Mouse (Mus musculus): ENCODE measurements at regions not wholly inside any gene's neighbourhood (a gene's known extent, or its start where the extent isn't known, plus 50 kb on each side); places are given as distances from the start of the nearest gene placed in this dataset.

DNA sequence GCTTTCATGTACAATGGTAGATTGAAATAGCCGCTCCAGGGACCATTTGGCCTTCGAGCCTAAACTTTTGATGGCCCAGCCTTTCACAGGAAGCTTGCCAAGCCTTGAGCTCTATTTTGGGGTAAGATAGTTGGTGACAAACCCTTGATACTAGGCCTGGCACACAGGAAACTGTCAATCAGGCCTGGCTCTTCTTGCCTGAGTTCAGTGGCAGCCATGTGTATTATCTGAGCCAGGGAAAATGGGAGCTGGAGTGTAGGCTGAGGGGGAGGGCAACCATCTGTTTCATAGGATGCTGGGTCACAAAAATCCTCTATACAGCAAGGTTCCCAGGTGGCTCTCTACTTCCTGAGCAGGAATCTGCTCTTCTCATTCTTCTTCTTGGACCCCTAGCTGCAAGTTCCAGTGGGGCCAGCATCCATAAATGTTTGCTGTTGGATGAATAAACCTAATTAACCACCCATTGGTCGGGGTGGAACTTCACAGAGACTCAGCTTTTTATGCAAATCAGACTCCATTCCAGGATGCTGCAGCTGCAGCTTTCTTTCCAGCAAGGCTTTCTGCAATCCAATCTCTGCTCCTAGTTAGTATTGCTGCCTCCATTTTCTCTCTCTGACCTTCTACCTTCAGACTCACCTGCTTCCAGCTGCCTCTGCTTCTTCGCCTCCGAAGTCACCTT, 117.1 kb upstream of the Smim23 start:
- TF ChIP-seq CTCF (IDR thresholded peaks at IDR 0.05 in 2 of 3, conservative IDR thresholded peaks at IDR 0.05 in 1 of 3; ENCODE audit: control insufficient read depth in 1 of 3, insufficient read depth in 1 of 3, low read depth in 2 of 3, low read length in 3 of 3, poor library complexity in 1 of 3, severe bottlenecking in 1 of 3), result no peak
- no peak for TF ChIP-seq EP300 (IDR thresholded peaks at IDR 0.05; ENCODE audit: low read depth in 1 of 2, low read length in 2 of 2)
- no peak for TF ChIP-seq POLR2A (IDR thresholded peaks at IDR 0.05; ENCODE audit: control insufficient read depth in 1 of 2, insufficient read depth in 1 of 2, low read depth in 1 of 2, low read length in 2 of 2, poor library complexity in 1 of 2)
- no peak for TF ChIP-seq HCFC1 (IDR thresholded peaks at IDR 0.05; ENCODE audit: low read depth, low read length)
